Mouse (Mus musculus) lung, postnatal 0 days (tissue): Measurements from ENCODE around the gene Gm3642. TPM values are rescaled to one million over a fixed set of nuclear protein-coding genes. Genes with fewer than 3 reads are reported as not detected.
"Not testable (repeated sequence)": the region's sequence is repeated elsewhere in the genome, so short reads cannot be mapped to it uniquely, and the experiment has no call there.

Experiments used
- ATAC-seq: fragments of 200-750 bp; cut with Nextera tagmentation; 2 replicates; pipeline ENCODE4 v1.8.0; 2017; ENCODE audit warnings: moderate library complexity
- DNase-seq: peaks from one replicate; pipeline ENCODE4 v3.0.0-alpha.2; 2016; ENCODE audit warnings: low spot score
- H3K27ac ChIP-seq: fragments of 300-500 bp; sonication (generic); 2 replicates; pipeline ENCODE4 v1.5.1; 2014; ENCODE audit warnings: antibody characterized with exemption, mild to moderate bottlenecking, low read length, mixed read lengths
- H3K27me3 ChIP-seq: fragments of 300-500 bp; sonication (generic); replicated peaks from 2 replicates; pipeline ENCODE4 v1.6.1; 2014; ENCODE audit warnings: low read length, mixed read lengths; ENCODE audit not compliant: insufficient read depth
- H3K36me3 ChIP-seq: fragments of 300-500 bp; sonication (generic); 2 replicates; pipeline ENCODE4 v1.6.1; 2014; ENCODE audit warnings: low read length, mixed read lengths; ENCODE audit not compliant: insufficient read depth
- H3K4me1 ChIP-seq: fragments of 300-500 bp; sonication (generic); 2 replicates; pipeline ENCODE4 v1.6.1; 2014; ENCODE audit warnings: antibody characterized with exemption, low read depth, low read length, mixed read lengths; ENCODE audit not compliant: insufficient read depth
- H3K4me2 ChIP-seq: fragments of 300-500 bp; sonication (generic); replicated peaks from 2 replicates; pipeline ENCODE4 v1.6.1; 2014; ENCODE audit warnings: low read depth, mild to moderate bottlenecking, low read length, moderate library complexity, mixed read lengths
- H3K4me3 ChIP-seq: fragments of 300-500 bp; sonication (generic); 2 replicates; pipeline ENCODE4 v1.5.1; 2014; ENCODE audit warnings: low read depth, low read length
- H3K9ac ChIP-seq: fragments of 300-500 bp; sonication (generic); replicated peaks from 2 replicates; pipeline ENCODE4 v1.6.1; 2014; ENCODE audit warnings: low read depth, mild to moderate bottlenecking
- H3K9me3 ChIP-seq: fragments of 300-500 bp; sonication (generic); 2 replicates; pipeline ENCODE4 v1.6.1; 2016; ENCODE audit warnings: low read length, mixed read lengths
- WGBS: fragments of 180-500 bp; shearing (Covaris S2); extraction: QIAGEN DNeasy Blood & Tissue Kit; methylation state at CpG from one replicate; pipeline ENCODE4 v1.1.7; 2014; 5-methylcytosine and 5-hydroxymethylcytosine counted together
- polyA plus RNA-seq: library from polyadenylated mRNA; unstranded; fragments of >200 nt; fragmentation: Nextera tagmentation; extraction: Ambion mirVana; gene quantifications from 2 replicates; pipeline ENCODE4 v1.2.1, GENCODE M21; 2015

Gm3642 gene
- not detected in 2 replicates for polyA plus RNA-seq

- not testable (repeated sequence) for H3K27me3 ChIP-seq, H3K9me3 ChIP-seq, DNase-seq, H3K4me1 ChIP-seq, H3K36me3 ChIP-seq, H3K9ac ChIP-seq, H3K27ac ChIP-seq, H3K4me3 ChIP-seq, H3K4me2 ChIP-seq, ATAC-seq
- no CpG with 5 or more reads among the region's 3 CpGs for WGBS
These were observed at the start of gene Gm3642 for GRCm38 (mm10) chr14:6840211-6840610. Gene Gm3642, minus strand, starts transcription at chr14:6840311.

GRCm38 (mm10) chr14:6889521-6890012, 49.5 kb upstream of the Gm3642 start, which contains the start of gene Gm3667:
Gene Gm3667, minus strand, starts transcription at chr14:6889962.
- not testable (repeated sequence) for H3K4me1 ChIP-seq, H3K27me3 ChIP-seq, H3K9ac ChIP-seq, H3K36me3 ChIP-seq, DNase-seq, H3K9me3 ChIP-seq, H3K27ac ChIP-seq, ATAC-seq
- peak within 1 kb of the TSS; percentile 37; the same call in 1 of the 2 replicates for H3K4me2 ChIP-seq
- 2% methylated on average over 7 of the region's 43 CpGs for WGBS
- H3K4me3 ChIP-seq: peak within 1 kb of the TSS; percentile 15; the same call in 1 of the 2 replicates

- H3K4me2 ChIP-seq, H3K4me3 ChIP-seq, H3K27ac ChIP-seq, H3K9ac ChIP-seq, H3K36me3 ChIP-seq, H3K9me3 ChIP-seq, DNase-seq, ATAC-seq, H3K27me3 ChIP-seq, H3K4me1 ChIP-seq: not testable (repeated sequence)
- WGBS: 9% methylated on average over 4 of the region's 5 CpGs
These were observed 48.7 kb upstream of the Gm3642 start for GRCm38 (mm10) chr14:6888811-6889210.

GRCm38 (mm10) chr14:6823297-6823696, 16.8 kb downstream of the Gm3642 start:
- not testable (repeated sequence) for H3K27ac ChIP-seq, H3K4me1 ChIP-seq, H3K4me3 ChIP-seq, H3K27me3 ChIP-seq, H3K9ac ChIP-seq, DNase-seq, H3K9me3 ChIP-seq, H3K36me3 ChIP-seq, H3K4me2 ChIP-seq, ATAC-seq
- 79% methylated on average over 3 of the region's 3 CpGs for WGBS

Other genes with a start within 250 kb of the Gm3642 start
- 0.17 TPM in 1 of 2 replicates, not detected in the other for gene Gm3629, start 249.7 kb downstream of the Gm3642 start, polyA plus RNA-seq
- gene Gm3460, start 217.9 kb downstream of the Gm3642 start, polyA plus RNA-seq: not detected in 2 replicates
- not detected in 2 replicates for gene Gm10251, start 156.1 kb downstream of the Gm3642 start, polyA plus RNA-seq
- not detected in 2 replicates for gene Gm8050, start 120.1 kb downstream of the Gm3642 start, polyA plus RNA-seq
- gene Gm3636, start 98.0 kb downstream of the Gm3642 start, polyA plus RNA-seq: 0.92 and 1.2 TPM in 2 replicates
- not detected in 2 replicates for gene Gm8362, start 65.9 kb downstream of the Gm3642 start, polyA plus RNA-seq
- 0.31 TPM in 1 of 2 replicates, not detected in the other for gene Gm3667, start 49.7 kb upstream of the Gm3642 start, polyA plus RNA-seq
- gene Gm6356, start 133.5 kb upstream of the Gm3642 start, polyA plus RNA-seq: not detected in 2 replicates
- 0.10 and 0.24 TPM in 2 replicates for gene Gm10406, start 187.1 kb upstream of the Gm3642 start, polyA plus RNA-seq
- gene Gm3685, start 204.7 kb upstream of the Gm3642 start, polyA plus RNA-seq: not detected in 2 replicates